Mouse (Mus musculus) small intestine, adult 2 months (tissue): Measurements from ENCODE around the gene Gm20388.

ENCODE experiments used
- CTCF ChIP-seq: fragments of 200-500 bp; IDR thresholded peaks from 2 replicates; pipeline ENCODE4 v1.5.1; 2012; ENCODE audit warnings: low read depth, mild to moderate bottlenecking, control low read depth, inconsistent platforms, low read length, moderate library complexity, mixed read lengths; ENCODE audit not compliant: insufficient replicate concordance, insufficient read length; ENCODE audit errors: extremely low read depth
- POLR2A ChIP-seq: fragments of 200-500 bp; IDR thresholded peaks from 2 replicates; pipeline ENCODE4 v1.6.1; 2012; ENCODE audit warnings: low read depth, mild to moderate bottlenecking, control low read depth, inconsistent platforms, low read length, moderate library complexity

DNA sequence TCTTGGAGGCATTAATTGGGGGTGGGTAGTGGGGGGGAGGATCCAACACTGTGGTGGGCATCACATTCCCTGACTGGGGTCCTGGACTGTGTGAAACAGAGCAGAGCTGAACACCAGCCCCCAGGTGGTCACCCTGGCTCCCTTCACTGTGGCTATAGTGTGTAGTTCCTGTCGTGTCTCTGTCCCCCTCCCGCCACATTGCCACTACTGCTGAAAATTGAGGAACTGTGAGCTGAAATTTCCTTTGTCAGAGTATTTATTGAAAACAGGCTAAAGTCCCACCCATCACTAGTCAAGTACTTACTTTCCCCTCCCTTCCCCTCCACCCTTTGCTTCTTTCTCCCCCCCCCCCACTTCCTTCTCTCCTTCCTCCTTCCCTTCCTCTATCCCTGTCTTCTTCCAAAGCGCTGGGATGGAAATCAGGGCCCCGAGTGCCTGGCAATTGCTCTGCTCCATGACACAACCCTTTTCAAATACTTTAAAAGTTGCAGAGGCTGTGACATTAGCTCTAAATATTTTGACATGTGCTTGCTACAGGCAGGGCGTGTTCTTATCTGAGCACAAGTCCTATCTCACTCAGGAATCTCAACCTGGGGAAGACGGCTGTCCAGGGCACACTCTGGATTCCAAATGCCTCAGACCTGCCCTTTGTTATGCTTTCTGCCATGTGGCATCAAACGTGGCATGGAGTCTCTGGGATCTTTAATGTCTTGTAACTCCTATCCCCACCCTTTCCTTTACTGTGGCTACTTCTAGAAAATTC, 1200.7 kb downstream of the Gm20388 start:
- no peak for TF ChIP-seq CTCF
- no peak for TF ChIP-seq POLR2A
